Mouse (Mus musculus) urinary bladder, adult 18-20 months (tissue): ENCODE measurements around the gene Atg2a.

Experiments
- DNase-seq, 2 experiments: peaks; one replicate each; pipeline ENCODE4 v3.0.0; 2022; ENCODE audit warnings: low spot score in 2 of 2, mixed read lengths in 2 of 2

Atg2a gene

DNA sequence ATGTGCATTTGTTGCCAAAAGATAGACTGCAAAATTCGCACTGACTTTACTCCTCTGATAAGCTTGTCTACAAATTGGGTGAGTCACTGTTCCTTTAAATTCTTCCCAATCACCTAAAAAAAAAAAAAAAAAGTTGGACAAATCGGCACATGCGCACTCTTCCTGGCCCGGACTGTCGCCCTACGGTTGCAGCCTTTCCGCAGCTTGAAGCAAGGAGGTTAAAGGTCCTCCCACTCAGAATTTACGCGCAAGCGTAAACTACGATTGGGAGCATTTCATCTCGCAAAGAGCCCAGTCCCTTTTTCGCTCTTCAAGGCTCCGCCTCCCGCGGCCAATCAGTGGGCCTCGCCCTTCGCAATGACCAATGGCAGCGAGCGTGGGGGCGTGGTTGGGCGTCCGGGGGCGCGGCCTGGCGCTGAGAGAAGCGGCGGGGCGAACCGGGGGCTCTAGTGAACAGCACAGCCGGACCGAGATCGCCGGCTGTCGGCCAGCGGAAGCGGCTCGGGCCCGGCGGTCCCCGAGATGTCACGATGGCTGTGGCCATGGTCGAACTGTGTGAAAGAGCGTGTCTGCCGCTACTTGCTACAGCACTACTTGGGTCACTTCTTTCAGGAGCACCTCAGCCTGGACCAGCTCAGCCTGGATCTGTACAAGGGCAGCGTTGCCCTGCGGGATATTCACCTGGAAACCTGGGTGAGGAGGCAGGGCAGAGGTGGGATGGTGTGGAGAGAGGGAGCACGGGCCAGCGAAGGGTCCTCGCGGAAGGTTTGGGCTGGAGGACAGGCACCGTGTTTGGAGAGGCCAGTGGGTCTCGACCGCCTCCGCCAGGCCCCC is at the start of gene Atg2a:
Gene Atg2a (plus strand): TSS at position 395 of the 834 bp plus-strand sequence.
- DNase-seq: peak; percentile 95 to 98

DNA sequence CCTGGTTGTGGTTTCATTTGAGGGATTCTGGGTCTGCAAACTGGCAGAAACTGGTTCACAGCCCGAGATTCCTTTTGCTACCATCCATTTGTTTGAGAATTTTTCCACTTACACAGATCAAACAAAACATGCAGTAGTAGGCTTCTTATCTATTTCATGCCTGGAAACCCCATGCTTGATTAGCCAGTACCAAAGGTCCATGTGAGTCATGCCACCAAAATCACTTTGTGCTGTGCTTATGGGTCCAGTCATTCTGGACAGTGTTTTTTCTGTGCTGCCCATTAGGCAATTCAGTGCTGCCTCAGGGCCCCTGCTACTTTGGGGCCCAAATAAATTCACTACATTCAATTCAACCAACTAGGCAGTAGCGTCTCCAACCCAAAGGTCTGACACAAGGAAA is 37.2 kb upstream of the Atg2a start:
- DNase-seq: no peak

DNA sequence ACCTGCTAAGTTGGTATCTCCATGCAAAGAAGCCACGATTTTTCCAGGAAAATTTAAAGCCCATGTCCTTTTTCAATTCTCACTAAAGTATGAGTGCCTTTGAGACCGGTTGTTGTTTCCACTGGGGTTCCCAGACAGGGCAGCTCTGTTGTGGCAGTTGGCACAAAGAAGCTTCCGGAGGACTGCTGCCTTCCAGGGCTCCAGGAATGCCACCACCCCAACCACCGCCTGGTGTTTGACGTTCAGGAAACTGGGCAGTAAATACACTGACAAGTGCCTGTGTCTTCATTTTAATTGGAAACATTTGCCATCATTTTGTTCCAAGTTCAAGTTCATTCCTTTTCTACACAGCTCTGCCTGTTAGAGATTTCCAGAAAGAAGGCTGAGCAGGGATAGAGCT is 34.8 kb upstream of the Atg2a start:
- no peak for DNase-seq

DNA sequence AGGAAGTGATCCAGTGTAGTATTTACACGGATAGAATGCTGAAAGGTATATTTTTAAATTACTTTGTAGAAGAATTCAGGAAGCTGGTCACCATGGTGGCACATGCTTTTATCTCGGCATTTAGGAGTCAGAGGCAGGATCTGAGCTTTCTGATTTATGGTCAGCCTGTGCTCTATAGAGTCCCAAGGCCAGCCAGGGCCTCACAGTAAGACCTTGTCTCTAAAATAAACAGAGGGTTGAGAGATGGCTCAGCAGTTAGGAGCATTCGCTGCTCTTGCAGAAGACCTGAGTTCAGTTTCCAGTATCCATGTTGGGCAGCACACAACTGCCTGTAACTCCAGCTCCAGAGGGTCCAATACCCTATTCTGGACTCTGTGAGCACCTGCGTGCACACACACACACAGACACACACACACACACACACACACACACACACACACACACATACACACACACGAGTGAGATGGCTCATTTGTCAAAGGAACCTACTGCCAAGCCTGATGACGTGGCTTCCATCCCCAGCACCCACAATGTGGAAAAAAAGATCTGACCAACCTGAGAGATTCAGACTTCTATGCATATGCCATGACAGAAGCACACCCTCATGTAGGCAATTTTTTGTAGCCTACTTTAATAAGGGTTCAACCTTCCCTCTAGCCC is 25.3 kb upstream of the Atg2a start:
- no peak for DNase-seq

DNA sequence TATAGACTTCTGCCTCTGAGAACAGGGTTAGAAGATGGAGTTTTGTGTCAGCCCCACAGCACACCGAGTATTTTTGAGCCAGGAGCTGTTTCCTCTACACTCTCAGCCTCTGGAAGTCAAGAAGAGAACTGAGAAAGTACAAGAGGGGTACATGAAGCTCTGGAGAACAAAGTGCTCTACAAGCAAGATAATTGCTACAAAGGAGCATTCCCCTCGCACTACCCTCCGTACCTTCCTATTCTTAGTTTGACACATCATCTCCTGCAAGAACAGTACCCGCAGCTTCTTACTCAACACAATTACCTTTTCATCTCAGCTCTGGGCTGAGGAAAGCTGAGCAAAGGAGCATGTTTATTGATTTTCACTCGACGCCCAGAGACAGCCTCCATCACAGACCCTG is 22.9 kb upstream of the Atg2a start:
- no peak for DNase-seq

DNA sequence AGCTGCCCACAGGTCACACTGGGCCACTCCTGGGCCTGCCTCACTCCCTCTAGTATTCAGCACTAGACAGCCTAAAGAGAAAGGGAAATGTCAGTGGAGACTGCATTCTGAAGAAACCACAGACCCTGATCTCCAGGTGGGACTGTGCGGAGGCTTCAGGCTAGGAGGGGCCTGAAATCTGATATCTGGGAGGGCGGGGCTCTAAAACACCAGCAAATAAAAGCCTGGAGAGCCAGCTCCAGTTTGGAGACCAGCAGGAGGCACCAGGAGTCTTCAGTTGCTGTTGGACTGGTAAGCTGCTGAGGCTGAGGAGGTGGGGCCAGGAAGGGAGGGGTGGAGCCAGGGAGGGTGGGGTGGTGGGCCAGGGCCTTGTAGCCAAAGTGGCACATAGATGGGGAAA is 15.3 kb upstream of the Atg2a start, which contains the start of gene Gpha2:
Gene Gpha2 (plus strand): TSS at position 246 of the 400 bp plus-strand sequence.
- no peak for DNase-seq

DNA sequence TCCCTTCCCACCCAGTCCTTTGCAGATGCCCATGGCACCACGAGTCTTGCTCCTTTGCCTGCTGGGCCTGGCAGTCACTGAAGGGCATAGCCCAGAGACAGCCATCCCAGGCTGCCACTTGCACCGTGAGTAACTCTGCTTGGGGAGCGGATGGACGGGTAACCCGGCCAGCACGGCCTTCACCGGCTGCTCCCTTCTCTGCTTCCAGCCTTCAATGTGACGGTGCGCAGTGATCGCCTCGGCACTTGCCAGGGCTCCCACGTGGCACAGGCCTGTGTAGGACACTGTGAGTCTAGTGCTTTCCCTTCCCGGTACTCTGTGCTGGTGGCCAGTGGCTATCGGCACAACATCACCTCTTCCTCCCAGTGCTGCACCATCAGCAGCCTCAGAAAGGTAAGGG is 14.7 kb upstream of the Atg2a start:
- no peak for DNase-seq

DNA sequence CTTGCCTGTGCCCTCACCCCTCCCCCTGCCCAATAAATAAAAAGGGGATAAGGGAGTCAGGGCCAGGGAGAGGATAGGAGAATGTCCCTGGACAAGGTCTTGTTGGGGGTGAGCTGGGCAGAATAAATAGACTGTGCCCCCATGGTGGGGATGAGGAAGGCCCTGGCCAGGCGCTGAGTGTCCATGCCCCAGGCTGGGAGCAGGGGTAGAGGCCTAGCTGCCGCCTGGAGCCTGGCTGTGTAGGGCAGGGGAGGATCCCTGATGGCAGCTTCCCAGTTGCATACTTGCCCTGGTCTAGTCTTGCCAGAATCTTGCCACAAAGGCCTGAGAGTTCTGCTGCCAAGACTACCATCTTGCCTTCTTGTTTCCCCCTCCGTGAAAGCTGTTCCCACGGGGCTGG is 13.6 kb upstream of the Atg2a start:
- no peak for DNase-seq

DNA sequence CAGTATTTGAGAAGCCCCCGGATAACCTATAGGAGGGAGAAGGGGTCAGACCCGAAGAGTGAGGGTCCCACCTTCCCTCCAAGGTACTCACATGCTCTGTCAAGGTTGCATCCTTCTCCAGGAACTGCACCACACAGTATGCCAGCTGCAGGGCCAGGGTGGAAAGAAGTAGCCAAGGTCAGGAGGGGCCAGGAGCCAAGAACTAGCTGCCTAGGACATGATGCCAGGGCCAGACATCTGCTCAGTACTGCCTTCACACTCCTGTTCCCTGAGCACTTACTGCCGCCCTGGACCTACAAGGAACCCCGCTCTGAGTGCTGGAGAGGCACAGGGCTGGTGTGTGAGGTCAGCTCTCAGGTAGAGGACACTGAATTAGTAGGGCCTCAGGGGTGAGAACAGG is 11.1 kb upstream of the Atg2a start:
- no peak for DNase-seq

DNA sequence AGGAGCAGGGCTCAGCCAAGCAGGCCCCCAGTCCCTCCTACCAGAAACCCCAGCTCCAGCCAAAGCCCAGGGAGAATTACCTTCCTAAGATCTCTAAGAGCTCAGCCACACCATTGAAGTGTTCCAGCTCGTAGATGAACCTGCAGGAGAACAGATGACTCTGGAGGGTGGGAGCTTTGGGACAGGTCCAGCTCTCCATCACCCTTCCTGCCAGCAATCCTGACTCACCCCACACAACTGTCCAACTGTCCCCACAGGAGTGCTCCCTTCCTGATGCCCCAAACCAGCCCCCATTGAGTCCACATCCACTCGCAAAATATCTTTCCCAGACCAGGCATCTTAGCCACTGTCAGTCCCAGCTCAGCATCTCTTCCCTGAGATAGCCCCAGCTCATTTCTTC is 10.4 kb upstream of the Atg2a start:
- no peak for DNase-seq

DNA sequence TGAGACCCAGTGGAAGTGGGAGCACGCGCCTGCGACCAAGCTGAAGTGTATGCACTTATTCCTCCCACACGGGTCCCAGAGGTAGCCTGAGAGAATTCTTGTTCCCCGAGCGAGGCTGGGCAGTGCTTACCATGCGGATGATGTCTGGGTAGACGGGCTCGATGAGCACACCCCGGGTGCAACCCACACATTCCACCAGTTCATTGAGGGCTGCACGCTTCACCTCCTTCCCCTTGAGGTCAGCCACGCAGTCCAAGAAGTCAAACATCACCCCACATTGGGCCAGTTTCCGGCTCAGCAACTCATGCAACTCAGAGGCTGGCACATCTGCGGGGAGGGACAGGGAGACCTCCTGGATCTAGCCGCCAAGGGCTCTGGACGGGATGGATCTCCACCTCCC is 7.8 kb upstream of the Atg2a start:
- DNase-seq: no peak

DNA sequence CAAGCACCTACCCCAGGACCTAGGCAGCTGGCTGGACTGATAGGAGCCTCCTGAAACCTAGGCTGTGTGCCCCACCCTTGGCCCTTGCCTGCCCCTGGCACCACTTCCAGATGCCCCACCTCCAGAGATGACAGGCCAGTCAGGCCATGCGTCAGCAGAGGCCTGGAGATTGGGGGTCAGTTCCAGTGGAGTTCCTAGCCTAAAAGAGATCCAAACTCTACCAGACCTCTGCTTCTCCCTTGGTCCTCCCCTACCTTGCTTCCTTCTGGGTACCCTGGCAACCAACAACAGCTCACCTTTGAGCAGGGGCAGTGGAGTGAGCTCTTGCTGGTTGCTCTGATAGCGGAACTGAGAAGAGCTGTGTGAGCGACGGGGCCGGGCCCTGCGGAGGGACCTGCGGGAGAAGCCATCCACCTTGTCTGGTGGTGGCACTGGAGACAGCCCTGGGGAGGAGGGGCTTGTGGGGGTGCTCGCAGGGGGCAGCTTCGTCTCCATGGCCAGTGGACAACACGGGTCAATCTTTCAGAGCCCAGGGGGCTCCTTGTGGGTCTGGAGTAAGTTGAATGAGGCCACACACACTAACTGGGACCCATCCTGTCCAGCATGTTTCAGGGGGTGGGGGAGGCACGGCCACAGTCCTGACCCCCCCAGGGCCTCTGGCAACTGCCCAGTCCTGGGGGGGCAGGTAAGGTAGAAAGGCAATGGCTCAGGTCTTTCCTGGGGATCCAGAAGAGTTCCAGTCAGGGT is 7.0 kb upstream of the Atg2a start:
- DNase-seq: no peak

DNA sequence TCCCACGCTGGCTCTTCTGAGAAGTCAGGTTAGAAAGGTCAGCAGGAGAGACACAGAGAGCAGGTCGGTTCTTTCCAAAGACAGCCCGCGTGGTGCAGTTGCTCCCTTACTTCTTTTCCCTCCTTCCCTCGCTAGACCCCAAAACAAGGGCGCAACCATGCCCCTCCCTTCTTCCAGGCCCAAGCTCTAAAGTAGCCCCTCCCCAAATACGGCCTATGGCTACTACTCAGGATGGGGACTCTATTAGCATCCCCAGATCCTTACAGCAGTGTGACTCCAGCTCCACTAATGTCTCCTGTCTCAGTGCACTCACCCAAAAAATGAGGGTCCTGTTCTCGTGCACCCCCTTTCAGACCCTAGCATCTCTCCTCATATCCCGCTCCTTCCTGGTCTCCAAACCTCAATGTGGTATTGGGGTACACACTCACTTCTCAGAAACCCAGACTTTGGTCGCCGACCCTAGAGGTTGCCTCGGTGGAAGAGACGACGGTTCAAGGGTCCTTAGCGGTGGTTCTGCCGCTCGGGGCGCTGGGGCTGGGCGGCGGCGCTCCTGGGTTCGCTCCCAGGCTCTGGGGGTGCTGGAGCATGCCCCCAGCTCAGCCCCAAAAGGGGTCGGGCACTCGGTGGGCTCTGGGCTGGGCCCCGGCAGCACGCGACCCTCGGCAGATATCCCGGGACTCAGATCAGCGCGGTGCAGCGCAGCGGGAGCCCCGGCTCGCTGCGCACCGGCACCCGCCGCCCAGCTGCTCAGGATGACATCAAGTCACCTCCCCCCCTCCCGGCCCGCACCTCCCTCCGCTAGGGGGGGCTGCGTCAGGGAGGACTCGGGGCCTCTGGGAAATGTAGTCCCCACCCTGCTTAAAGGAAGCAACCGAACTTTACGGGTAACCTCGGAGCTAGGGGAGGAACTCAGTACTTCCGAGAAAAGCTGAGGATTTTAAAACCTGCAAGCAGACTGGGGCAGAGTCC is 6.1 kb upstream of the Atg2a start, which contains the start of gene Ppp2r5b:
Gene Ppp2r5b (minus strand): TSS at position 789 of the 969 bp plus-strand sequence.
- DNase-seq: peak; percentile 88 to 94

DNA sequence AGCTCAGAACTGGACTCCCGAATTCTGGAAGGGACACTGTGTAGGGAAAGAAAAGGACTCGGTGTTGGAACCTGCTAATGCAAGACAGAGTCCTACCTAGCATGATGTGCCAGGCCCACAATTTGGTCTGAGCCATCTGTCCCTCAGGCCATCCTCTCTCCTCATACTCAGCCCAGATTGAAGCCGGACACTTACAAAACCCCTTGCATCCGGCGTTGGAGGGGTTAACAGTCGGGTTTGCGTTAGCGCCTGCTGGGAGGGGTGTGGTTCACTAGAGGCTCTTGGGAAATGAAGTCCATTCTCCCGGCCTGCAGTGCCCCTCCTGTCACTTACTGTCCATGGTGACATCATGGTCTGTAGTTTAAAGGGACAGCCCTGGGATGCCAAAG is 5.4 kb upstream of the Atg2a start:
- DNase-seq: peak; percentile 81 to 85

DNA sequence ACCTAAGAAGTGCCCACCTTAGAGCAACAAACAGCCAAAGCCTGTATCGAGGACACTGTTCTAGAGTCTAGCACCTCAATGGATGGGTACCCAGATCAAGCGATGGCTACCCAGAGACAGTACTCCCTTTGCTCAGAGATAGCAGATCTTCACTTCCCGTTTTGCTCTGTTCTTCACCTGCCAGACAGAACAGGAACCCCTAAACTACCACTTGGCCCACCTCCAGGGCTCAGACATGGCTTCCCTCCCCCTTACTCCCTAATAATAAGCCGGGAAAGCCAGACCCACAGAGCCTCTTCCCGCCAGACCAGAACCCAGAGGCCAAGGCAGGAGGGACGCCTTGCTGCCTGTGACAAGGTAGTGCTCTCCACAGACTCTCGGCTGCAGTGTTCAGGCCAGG is 4.6 kb upstream of the Atg2a start:
- DNase-seq: no peak

DNA sequence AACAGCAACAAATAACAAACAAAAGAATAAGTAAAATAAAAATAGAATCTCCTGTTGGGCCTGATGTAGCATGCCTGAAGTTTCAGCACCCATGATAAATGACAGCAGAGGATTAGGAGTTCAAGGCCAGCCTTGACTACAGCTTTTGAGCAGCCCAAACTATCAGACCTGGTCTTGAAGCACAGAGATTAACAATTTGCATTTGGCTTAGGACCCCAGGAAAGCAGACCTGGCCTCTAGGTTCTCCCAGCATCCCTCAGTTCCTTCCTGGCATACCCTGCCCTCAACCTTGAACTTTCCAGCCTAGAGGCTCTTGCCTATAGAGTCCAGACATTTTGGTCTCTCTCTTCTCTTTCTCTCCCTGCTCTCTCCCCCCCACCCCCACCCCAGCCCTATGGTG is 2.7 kb upstream of the Atg2a start:
- DNase-seq: no peak

DNA sequence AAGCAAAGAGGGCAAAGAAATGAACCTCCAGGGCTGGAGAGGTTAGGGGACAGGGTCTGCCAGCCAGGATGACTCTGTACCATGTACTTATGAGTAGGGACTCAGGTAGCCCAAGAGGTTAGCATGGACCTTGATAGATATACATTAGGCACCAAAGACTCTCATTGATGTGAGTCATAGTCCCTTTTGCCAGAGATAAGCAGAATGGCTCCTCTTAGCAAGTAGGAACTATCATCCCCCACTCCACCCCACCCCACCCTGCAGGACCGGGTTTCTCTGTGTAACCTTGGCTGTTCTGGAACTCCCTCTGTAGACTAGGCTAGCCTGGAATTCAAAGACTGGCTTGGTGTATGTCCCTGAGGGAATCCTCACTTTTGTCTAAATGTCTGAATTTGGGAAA is 1.3 kb upstream of the Atg2a start:
- no peak for DNase-seq

DNA sequence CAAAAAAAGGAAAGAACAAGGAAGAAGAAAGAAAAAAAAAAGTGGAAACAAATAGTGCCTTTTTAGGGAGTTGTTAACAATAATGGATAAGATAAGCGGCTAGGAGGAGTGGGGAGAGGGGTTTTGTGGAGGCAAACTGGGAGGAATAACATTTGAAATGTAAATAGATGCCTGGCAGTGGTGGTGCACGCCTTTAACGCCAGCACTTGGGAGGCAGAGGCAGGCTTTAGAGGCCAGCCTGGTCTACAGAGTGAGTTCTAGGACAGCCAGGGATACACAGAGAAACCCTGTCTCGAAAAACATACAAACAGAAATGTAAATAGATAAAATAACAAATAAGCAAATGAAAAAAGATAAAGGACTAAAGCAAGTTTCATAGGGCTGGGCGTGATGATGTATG is 743 bp upstream of the Atg2a start:
- DNase-seq: no peak

DNA sequence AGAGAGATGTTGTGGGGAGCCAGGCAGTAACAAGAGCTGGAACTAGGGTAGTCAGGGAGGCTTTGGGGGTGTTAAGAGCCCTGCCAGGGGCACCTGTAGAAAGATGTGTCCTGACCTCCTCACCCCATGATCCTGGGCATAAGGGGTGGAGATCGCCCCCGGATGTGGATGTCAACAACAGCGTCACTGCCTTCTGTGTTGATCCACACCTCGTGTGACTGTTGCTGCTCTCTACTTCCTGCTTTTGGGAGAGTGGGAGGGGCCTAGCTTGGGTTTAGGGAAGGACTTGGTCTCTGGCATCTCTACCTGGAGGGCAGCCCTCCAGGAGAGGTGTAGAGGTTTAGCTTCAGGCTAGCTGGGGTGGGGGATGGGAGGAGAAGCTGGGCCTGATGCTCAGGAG is 813 bp downstream of the Atg2a start:
- peak; percentile 36 to 48 for DNase-seq

DNA sequence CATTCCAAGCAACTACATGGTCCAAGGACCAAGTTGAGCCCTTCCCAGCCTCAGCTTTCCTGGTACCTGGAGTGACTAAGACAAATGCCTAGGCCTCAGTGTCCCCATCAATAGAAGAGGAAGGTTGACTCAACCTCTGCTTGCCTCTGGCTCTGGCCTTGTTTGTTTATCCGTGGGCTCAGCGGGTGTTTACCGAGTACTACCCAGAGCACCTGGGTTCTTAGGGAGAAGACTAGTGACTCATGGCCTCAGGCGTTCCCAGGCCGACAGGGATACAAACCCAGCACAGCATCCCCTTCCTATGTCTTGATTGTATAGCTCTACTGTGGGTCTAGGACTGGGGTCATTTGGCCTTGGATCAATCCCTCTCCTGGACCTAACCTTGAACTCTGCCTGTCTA is 1.8 kb downstream of the Atg2a start:
- DNase-seq: no peak

DNA sequence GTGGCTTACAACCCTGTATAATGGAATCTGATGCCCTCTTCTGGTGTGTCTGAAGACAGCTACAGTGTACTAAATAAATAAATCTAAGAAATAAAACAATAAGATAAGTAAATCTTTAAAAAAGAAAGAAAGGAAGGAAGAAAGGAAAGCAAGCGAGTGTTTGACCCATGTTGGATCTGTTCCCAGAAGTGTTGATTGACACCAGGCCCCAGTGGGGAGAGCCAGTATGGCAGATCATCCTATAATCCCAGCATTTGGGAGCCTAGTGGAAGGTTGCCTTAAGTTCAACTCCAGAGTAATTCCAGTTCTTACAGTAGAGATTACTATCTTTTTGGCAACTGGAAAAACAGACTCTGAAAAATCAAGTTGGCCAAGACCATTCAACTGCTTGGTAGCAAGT is 4.3 kb downstream of the Atg2a start:
- no peak for DNase-seq
